Mouse (Mus musculus): Measurements from ENCODE around the gene Slc1a2.

The Slc1a2 gene

GRCm38 (mm10) chr2:102785696-102786095 lies 127.2 kb downstream of the Slc1a2 start:
- no peaks in the 10 kb centered on the region for H3K27me3 ChIP-seq (ENCODE audit: insufficient read depth, low read length)
- H3K9me3 ChIP-seq (ENCODE audit: low read length), result no peaks in the 10 kb centered on the region
- no peaks in the 10 kb centered on the region for H3K4me1 ChIP-seq (replicated peaks; ENCODE audit: low read depth, low read length)
- no peak overlapping the region for H3K4me3 ChIP-seq (replicated peaks; ENCODE audit: low read length)
- TF ChIP-seq CTCF (conservative IDR thresholded peaks at IDR 0.05; ENCODE audit: low read length) (no peak), POU5F1 (IDR thresholded peaks at IDR 0.05; ENCODE audit: borderline replicate concordance, low read length) (no peak), NANOG (IDR thresholded peaks at IDR 0.05; ENCODE audit: borderline replicate concordance, low read length) (no peak)
- H3K36me3 ChIP-seq (ENCODE audit: insufficient read depth, low read length), result no peaks in the 10 kb centered on the region

- Histone ChIP-seq H3K4me3 (replicated peaks; ENCODE audit: low read length) (no peak overlapping the region), H3K36me3 (ENCODE audit: insufficient read depth, low read length) (no peaks in the 10 kb centered on the region), H3K9me3 (ENCODE audit: low read length) (no peaks in the 10 kb centered on the region), H3K4me1 (replicated peaks; ENCODE audit: low read depth, low read length) (no peaks in the 10 kb centered on the region), H3K27me3 (ENCODE audit: insufficient read depth, low read length) (no peaks in the 10 kb centered on the region)
- TF ChIP-seq NANOG (IDR thresholded peaks at IDR 0.05; ENCODE audit: borderline replicate concordance, low read length) (no peak), POU5F1 (IDR thresholded peaks at IDR 0.05; ENCODE audit: borderline replicate concordance, low read length) (no peak)
Measured at GRCm38 (mm10) chr2:102791641-102792040, 133.2 kb downstream of the Slc1a2 start.

- Histone ChIP-seq H3K9me3 (ENCODE audit: low read length) (no peaks in the 10 kb centered on the region), H3K36me3 (ENCODE audit: insufficient read depth, low read length) (no peaks in the 10 kb centered on the region), H3K4me3 (replicated peaks; ENCODE audit: low read length) (no peak overlapping the region), H3K4me1 (replicated peaks; ENCODE audit: low read depth, low read length) (no peaks in the 10 kb centered on the region), H3K27me3 (ENCODE audit: insufficient read depth, low read length) (no peaks in the 10 kb centered on the region)
- no peak for TF ChIP-seq POU5F1 (IDR thresholded peaks at IDR 0.05; ENCODE audit: borderline replicate concordance, low read length)
- no peak for TF ChIP-seq NANOG (IDR thresholded peaks at IDR 0.05; ENCODE audit: borderline replicate concordance, low read length)
- no peak for TF ChIP-seq CTCF (conservative IDR thresholded peaks at IDR 0.05; ENCODE audit: low read length)
Measured at GRCm38 (mm10) chr2:102792804-102793203, 134.3 kb downstream of the Slc1a2 start.

- no peak overlapping the region for H3K4me3 ChIP-seq (replicated peaks; ENCODE audit: low read length)
- no peak for TF ChIP-seq POU5F1 (IDR thresholded peaks at IDR 0.05; ENCODE audit: borderline replicate concordance, low read length)
- TF ChIP-seq NANOG (IDR thresholded peaks at IDR 0.05; ENCODE audit: borderline replicate concordance, low read length), result no peak
- no peak for TF ChIP-seq CTCF (conservative IDR thresholded peaks at IDR 0.05; ENCODE audit: low read length)
- no peaks in the 10 kb centered on the region for H3K36me3 ChIP-seq (ENCODE audit: insufficient read depth, low read length)
- no peaks in the 10 kb centered on the region for H3K9me3 ChIP-seq (ENCODE audit: low read length)
- H3K27me3 ChIP-seq (ENCODE audit: insufficient read depth, low read length), result no peaks in the 10 kb centered on the region
- H3K4me1 ChIP-seq (replicated peaks; ENCODE audit: low read depth, low read length), result no peaks in the 10 kb centered on the region
Measured at GRCm38 (mm10) chr2:102795034-102795433, 136.6 kb downstream of the Slc1a2 start.

- H3K9me3 ChIP-seq (ENCODE audit: low read length), result no peaks in the 10 kb centered on the region
- TF ChIP-seq NANOG (IDR thresholded peaks at IDR 0.05; ENCODE audit: borderline replicate concordance, low read length) (no peak), POU5F1 (IDR thresholded peaks at IDR 0.05; ENCODE audit: borderline replicate concordance, low read length) (no peak), CTCF (conservative IDR thresholded peaks at IDR 0.05; ENCODE audit: low read length) (no peak)
- H3K4me1 ChIP-seq (replicated peaks; ENCODE audit: low read depth, low read length), result no peaks in the 10 kb centered on the region
- no peak overlapping the region for H3K4me3 ChIP-seq (replicated peaks; ENCODE audit: low read length)
- no peaks in the 10 kb centered on the region for H3K27me3 ChIP-seq (ENCODE audit: insufficient read depth, low read length)
- no peaks in the 10 kb centered on the region for H3K36me3 ChIP-seq (ENCODE audit: insufficient read depth, low read length)
Measured at GRCm38 (mm10) chr2:102798149-102798548, 139.7 kb downstream of the Slc1a2 start.

GRCm38 (mm10) chr2:102801899-102802298 lies 143.4 kb downstream of the Slc1a2 start:
- no peak for TF ChIP-seq POU5F1 (IDR thresholded peaks at IDR 0.05; ENCODE audit: borderline replicate concordance, low read length)
- TF ChIP-seq NANOG (IDR thresholded peaks at IDR 0.05; ENCODE audit: borderline replicate concordance, low read length), result no peak
- TF ChIP-seq CTCF (conservative IDR thresholded peaks at IDR 0.05; ENCODE audit: low read length), result no peak
- Histone ChIP-seq H3K9me3 (ENCODE audit: low read length) (no peaks in the 10 kb centered on the region), H3K36me3 (ENCODE audit: insufficient read depth, low read length) (no peaks in the 10 kb centered on the region), H3K27me3 (ENCODE audit: insufficient read depth, low read length) (no peaks in the 10 kb centered on the region), H3K4me1 (replicated peaks; ENCODE audit: low read depth, low read length) (no peaks in the 10 kb centered on the region), H3K4me3 (replicated peaks; ENCODE audit: low read length) (no peak overlapping the region)

GRCm38 (mm10) chr2:102804109-102804508 lies 145.7 kb downstream of the Slc1a2 start:
- TF ChIP-seq CTCF (conservative IDR thresholded peaks at IDR 0.05; ENCODE audit: low read length) (peak; percentile 41), POU5F1 (IDR thresholded peaks at IDR 0.05; ENCODE audit: borderline replicate concordance, low read length) (no peak)
- H3K4me1 ChIP-seq (replicated peaks; ENCODE audit: low read depth, low read length), result no peaks in the 10 kb centered on the region
- H3K4me3 ChIP-seq (replicated peaks; ENCODE audit: low read length), result no peak overlapping the region
- no peaks in the 10 kb centered on the region for H3K9me3 ChIP-seq (ENCODE audit: low read length)
- no peaks in the 10 kb centered on the region for H3K36me3 ChIP-seq (ENCODE audit: insufficient read depth, low read length)
- H3K27me3 ChIP-seq (ENCODE audit: insufficient read depth, low read length), result no peaks in the 10 kb centered on the region

- Histone ChIP-seq H3K9me3 (ENCODE audit: low read length) (no peaks in the 10 kb centered on the region), H3K4me1 (replicated peaks; ENCODE audit: low read depth, low read length) (no peaks in the 10 kb centered on the region), H3K36me3 (ENCODE audit: insufficient read depth, low read length) (no peaks in the 10 kb centered on the region), H3K27me3 (ENCODE audit: insufficient read depth, low read length) (no peaks in the 10 kb centered on the region), H3K4me3 (replicated peaks; ENCODE audit: low read length) (no peak overlapping the region)
- no peak for TF ChIP-seq NANOG (IDR thresholded peaks at IDR 0.05; ENCODE audit: borderline replicate concordance, low read length)
- no peak for TF ChIP-seq POU5F1 (IDR thresholded peaks at IDR 0.05; ENCODE audit: borderline replicate concordance, low read length)
- TF ChIP-seq CTCF (conservative IDR thresholded peaks at IDR 0.05; ENCODE audit: low read length), result no peak
Measured at GRCm38 (mm10) chr2:102805283-102805682, 146.8 kb downstream of the Slc1a2 start.

- no peak for TF ChIP-seq NANOG (IDR thresholded peaks at IDR 0.05; ENCODE audit: borderline replicate concordance, low read length)
- TF ChIP-seq CTCF (conservative IDR thresholded peaks at IDR 0.05; ENCODE audit: low read length), result no peak
- no peak overlapping the region for H3K4me3 ChIP-seq (replicated peaks; ENCODE audit: low read length)
- H3K9me3 ChIP-seq (ENCODE audit: low read length), result no peaks in the 10 kb centered on the region
- H3K27me3 ChIP-seq (ENCODE audit: insufficient read depth, low read length), result no peaks in the 10 kb centered on the region
- no peaks in the 10 kb centered on the region for H3K36me3 ChIP-seq (ENCODE audit: insufficient read depth, low read length)
- no peaks in the 10 kb centered on the region for H3K4me1 ChIP-seq (replicated peaks; ENCODE audit: low read depth, low read length)
Measured at GRCm38 (mm10) chr2:102805761-102806496, 147.5 kb downstream of the Slc1a2 start.
